Mouse (Mus musculus) heart, postnatal 0 days (tissue): ENCODE measurements at regions not wholly inside any gene's neighbourhood (a gene's known extent, or its start where the extent isn't known, plus 50 kb on each side); places are given as distances from the start of the nearest gene placed in this dataset.
A peak's percentile ranks its signal among the peaks of the same experiment; 100 is the strongest.

Source experiments
- ATAC-seq: fragments of 200-750 bp; cut with Nextera tagmentation; 2 replicates; pipeline ENCODE4 v1.8.0; 2017; ENCODE audit warnings: low read depth, moderate number of reproducible peaks, moderate library complexity; ENCODE audit not compliant: insufficient read depth
- DNase-seq: peaks from one replicate; pipeline ENCODE4 v3.0.0-alpha.2; 2016; ENCODE audit warnings: low spot score
- H3K27ac ChIP-seq: fragments of 300-500 bp; sonication (generic); 2 replicates; pipeline ENCODE4 v1.5.1; 2014; ENCODE audit warnings: low read depth, mild to moderate bottlenecking
- H3K27me3 ChIP-seq: fragments of 300-500 bp; sonication (generic); 2 replicates; pipeline ENCODE4 v1.6.1; 2014; ENCODE audit warnings: low read length, mixed read lengths; ENCODE audit not compliant: control insufficient read depth, insufficient read depth
- H3K36me3 ChIP-seq: fragments of 300-500 bp; sonication (generic); replicated peaks from 2 replicates; pipeline ENCODE4 v1.6.1; 2014; ENCODE audit warnings: low read length, mixed read lengths; ENCODE audit not compliant: control insufficient read depth, insufficient read depth
- H3K4me1 ChIP-seq: fragments of 300-500 bp; sonication (generic); 2 replicates; pipeline ENCODE4 v1.6.1; 2014; ENCODE audit warnings: antibody characterized with exemption; ENCODE audit not compliant: control insufficient read depth, insufficient read depth
- H3K4me2 ChIP-seq: fragments of 300-500 bp; sonication (generic); 2 replicates; pipeline ENCODE4 v1.6.1; 2014; ENCODE audit warnings: low read depth, mild to moderate bottlenecking, low read length, moderate library complexity
- H3K4me3 ChIP-seq: fragments of 300-500 bp; sonication (generic); 2 replicates; pipeline ENCODE4 v1.5.1; 2014; ENCODE audit warnings: low read depth, low read length
- H3K9ac ChIP-seq: fragments of 300-500 bp; sonication (generic); replicated peaks from 2 replicates; pipeline ENCODE4 v1.6.1; 2014; ENCODE audit warnings: low read depth, low read length, mixed read lengths
- H3K9me3 ChIP-seq: fragments of 300-500 bp; sonication (generic); replicated peaks from 2 replicates; pipeline ENCODE4 v1.6.1; 2016; ENCODE audit warnings: low read length; ENCODE audit not compliant: control insufficient read depth
- CTCF ChIP-seq: IDR thresholded peaks from 2 replicates; pipeline ENCODE4 v1.5.1; 2016; ENCODE audit warnings: antibody characterized with exemption, control low read depth, low read depth
- EP300 ChIP-seq: IDR thresholded peaks from 2 replicates; pipeline ENCODE4 v1.6.1; 2016; ENCODE audit warnings: antibody characterized with exemption, low read depth
- WGBS: fragments of 180-500 bp; shearing (Covaris S2); extraction: QIAGEN DNeasy Blood & Tissue Kit; methylation state at CpG from one replicate; pipeline ENCODE4 v1.1.7; 2014; 5-methylcytosine and 5-hydroxymethylcytosine counted together

DNA sequence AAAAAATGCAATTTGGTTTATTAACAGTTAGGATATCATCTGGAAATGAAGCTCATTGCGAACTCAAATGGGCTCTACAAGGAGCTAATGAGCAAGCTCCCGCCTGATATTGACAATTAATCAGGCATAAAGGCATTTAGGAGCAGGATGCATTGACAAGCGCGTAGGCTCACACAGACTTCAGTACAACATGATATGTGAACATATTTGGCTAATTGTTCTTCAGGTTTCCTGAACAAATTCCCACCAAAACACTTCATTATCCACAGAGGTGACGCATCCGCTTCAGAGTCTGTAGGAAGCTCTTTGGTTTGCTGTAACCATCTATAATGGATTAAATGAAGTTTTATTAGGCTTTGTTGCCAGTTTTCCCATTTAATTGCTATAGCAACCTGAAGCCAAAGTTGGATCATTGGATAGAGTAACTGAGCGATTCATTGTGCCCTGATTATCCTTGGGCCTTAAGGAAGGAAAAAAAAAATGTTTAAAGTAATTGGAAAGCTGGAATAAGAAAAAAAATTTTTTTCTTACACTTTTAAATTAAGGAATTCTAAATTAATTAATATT, 759.6 kb upstream of the Pou3f3 start:
- Histone ChIP-seq H3K36me3 (no peaks in the 10 kb centered on the region), H3K27ac (no peak overlapping the region), H3K9me3 (no peaks in the 10 kb centered on the region), H3K4me2 (no peak overlapping the region), H3K4me1 (no peaks in the 10 kb centered on the region), H3K4me3 (no peak overlapping the region), H3K9ac (no peak overlapping the region), H3K27me3 (no peaks in the 10 kb centered on the region)
- ATAC-seq = no peak
- no peak for DNase-seq
- TF ChIP-seq EP300 = no peak
- no peak for TF ChIP-seq CTCF
- 91% methylated on average over 7 of the region's 7 CpGs for WGBS

DNA sequence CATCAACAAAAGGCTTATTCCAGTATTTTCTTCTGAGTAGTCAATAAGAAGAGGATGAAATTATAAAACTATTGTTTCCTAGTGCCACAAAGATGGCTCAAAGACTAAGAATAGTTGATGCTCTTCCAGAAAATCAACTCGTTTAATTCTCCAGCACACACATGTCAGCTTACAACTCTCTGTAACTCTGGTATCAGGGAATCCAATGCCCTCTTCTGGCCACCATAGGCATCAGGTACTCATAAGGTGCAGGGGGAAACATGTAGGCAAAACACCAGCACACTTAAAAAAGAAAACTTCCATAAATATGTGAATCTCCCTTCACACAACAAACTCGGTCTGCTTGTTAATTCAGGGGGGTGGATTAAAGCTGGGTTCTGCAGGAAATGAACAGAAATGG, 734.6 kb upstream of the Pou3f3 start:
- Histone ChIP-seq H3K4me1 (no peaks in the 10 kb centered on the region), H3K36me3 (no peaks in the 10 kb centered on the region), H3K4me3 (no peak overlapping the region), H3K27ac (no peak overlapping the region), H3K4me2 (no peak overlapping the region), H3K9me3 (no peaks in the 10 kb centered on the region), H3K27me3 (no peaks in the 10 kb centered on the region), H3K9ac (no peak overlapping the region)
- TF ChIP-seq EP300 (no peak), CTCF (peak; percentile 13; the same call in 1 of the 2 replicates)
- no peak for ATAC-seq
- DNase-seq = no peak
- WGBS = 49% methylated on average over 2 of the region's 2 CpGs

DNA sequence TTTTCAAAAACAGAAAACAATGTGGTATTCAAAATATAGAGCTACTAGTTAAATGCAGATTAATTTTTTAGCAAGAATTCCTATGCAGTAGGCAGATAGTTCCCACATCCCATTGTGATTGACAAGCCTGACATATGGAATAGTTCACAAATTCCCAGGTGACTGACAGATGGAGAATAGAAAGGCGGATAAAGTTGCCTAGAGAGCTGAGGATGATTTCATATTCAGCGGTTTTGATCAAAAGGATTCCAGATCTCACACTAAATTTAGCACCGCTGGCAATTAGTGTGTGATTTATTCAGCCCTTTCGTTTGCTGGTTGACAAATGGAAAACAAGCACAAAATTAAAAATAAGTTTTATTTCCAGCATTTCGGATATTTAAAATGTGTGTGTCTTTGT, 714.0 kb upstream of the Pou3f3 start:
- Histone ChIP-seq H3K36me3 (no peaks in the 10 kb centered on the region), H3K4me1 (no peaks in the 10 kb centered on the region), H3K4me3 (no peak overlapping the region), H3K27me3 (no peaks in the 10 kb centered on the region), H3K27ac (no peak overlapping the region), H3K9me3 (no peaks in the 10 kb centered on the region), H3K4me2 (no peak overlapping the region), H3K9ac (no peak overlapping the region)
- no peak for ATAC-seq
- DNase-seq = no peak
- TF ChIP-seq EP300 (no peak), CTCF (no peak)
- WGBS = 76% methylated on average over 5 of the region's 5 CpGs

DNA sequence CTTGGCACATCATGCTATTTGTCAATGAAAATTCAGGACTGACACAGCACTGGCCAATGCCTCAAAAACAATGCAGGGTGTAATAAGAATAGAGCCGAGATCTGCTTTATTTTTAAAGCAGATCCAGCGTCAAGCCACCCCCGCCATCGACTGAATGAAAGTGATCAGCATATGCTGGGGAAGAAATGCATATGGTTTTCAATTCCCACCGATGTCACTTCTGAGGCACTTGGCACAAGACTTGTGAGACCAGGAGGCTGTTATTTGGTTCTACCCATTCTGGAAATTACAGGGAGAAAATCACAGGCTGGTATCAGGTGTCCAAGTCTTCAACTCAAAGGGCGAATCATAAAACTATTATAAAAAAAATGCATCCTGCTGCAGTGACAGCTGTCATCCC, 689.3 kb upstream of the Pou3f3 start:
- ATAC-seq = no peak
- 77% methylated on average over 6 of the region's 6 CpGs for WGBS
- Histone ChIP-seq H3K4me2 (no peak overlapping the region), H3K9me3 (no peaks in the 10 kb centered on the region), H3K4me1 (no peaks in the 10 kb centered on the region), H3K9ac (no peak overlapping the region), H3K27ac (no peak overlapping the region), H3K36me3 (no peaks in the 10 kb centered on the region), H3K27me3 (no peaks in the 10 kb centered on the region), H3K4me3 (no peak overlapping the region)
- no peak for TF ChIP-seq CTCF
- no peak for TF ChIP-seq EP300
- no peak for DNase-seq

DNA sequence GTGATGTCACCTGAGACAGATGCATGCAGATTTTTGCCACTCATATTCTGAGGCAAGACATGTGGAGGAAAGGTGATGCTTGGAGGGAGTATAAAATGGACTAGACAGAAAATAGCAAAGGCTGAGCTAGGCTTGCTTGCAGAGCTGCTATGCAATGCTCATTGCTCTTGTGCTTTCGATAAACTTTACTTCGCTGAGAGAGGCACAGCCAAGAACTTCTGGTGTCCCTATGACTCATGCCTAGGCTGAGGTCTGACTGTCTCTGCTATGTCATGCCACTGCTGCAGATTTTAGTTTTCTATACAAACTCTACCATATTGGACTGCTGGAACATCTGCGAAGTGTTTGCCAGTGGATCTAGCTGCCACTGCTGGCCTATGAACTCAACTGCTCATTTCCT, 687.5 kb upstream of the Pou3f3 start:
- H3K4me1 ChIP-seq = no peaks in the 10 kb centered on the region
- no peak overlapping the region for H3K27ac ChIP-seq
- H3K27me3 ChIP-seq = no peaks in the 10 kb centered on the region
- no peak overlapping the region for H3K4me2 ChIP-seq
- H3K9ac ChIP-seq = no peak overlapping the region
- TF ChIP-seq CTCF (no peak), EP300 (no peak)
- no peaks in the 10 kb centered on the region for H3K36me3 ChIP-seq
- ATAC-seq (no peak), DNase-seq (no peak)
- 82% methylated on average over 3 of the region's 3 CpGs for WGBS
- no peak overlapping the region for H3K4me3 ChIP-seq
- no peaks in the 10 kb centered on the region for H3K9me3 ChIP-seq

DNA sequence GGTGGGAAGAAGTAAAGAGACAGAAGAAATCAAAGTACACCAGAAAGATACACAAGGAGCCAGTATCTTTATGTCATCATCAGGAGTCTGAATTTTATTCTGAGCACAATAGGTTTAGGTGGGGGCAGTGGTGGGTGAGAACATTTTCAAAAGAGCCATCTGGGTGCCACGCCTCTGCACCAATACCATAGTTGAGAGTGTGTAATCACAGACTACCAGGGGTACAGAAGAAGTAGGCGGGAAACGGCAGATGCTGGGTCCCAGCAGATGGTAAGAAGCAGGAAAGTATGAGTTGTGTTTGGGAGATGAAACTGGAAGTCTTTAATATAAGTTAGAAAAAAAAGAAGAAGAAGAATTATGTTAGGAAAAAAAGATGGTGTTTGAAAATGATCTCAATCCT, 682.7 kb upstream of the Pou3f3 start:
- Histone ChIP-seq H3K4me1 (no peaks in the 10 kb centered on the region), H3K36me3 (no peaks in the 10 kb centered on the region), H3K9me3 (no peaks in the 10 kb centered on the region), H3K4me2 (no peak overlapping the region), H3K9ac (no peak overlapping the region), H3K27ac (no peak overlapping the region), H3K4me3 (no peak overlapping the region), H3K27me3 (no peaks in the 10 kb centered on the region)
- 77% methylated on average over 3 of the region's 3 CpGs for WGBS
- ATAC-seq = no peak
- no peak for DNase-seq
- no peak for TF ChIP-seq EP300
- TF ChIP-seq CTCF = no peak
